Mouse (Mus musculus) lung, adult 2 months (tissue): ENCODE results near the gene Cd59a.
"Not testable (repeated sequence)": the region's sequence is repeated elsewhere in the genome, so short reads cannot be mapped to it uniquely, and the experiment has no call there.

Experiments
- CTCF ChIP-seq: fragments of 200-500 bp; IDR thresholded peaks from 2 replicates; pipeline ENCODE4 v1.5.1; 2011; ENCODE audit warnings: mild to moderate bottlenecking, low read length, control low read depth; ENCODE audit not compliant: insufficient read depth
- POLR2A ChIP-seq: fragments of 200-500 bp; IDR thresholded peaks from 2 replicates; pipeline ENCODE4 v1.6.1; 2011; ENCODE audit warnings: low read depth, mild to moderate bottlenecking, control low read depth, low read length, borderline replicate concordance; ENCODE audit errors: extremely low read depth

GRCm38 (mm10) chr2:104078285-104078684, 17.3 kb upstream of the Cd59a start:
- not testable (repeated sequence) for TF ChIP-seq POLR2A, CTCF
